Mouse (Mus musculus) forebrain, embryonic 12.5 days (tissue): ENCODE results near the gene Ltbp3. TPM values are rescaled to one million over a fixed set of nuclear protein-coding genes. Genes with fewer than 3 reads are reported as not detected.

Experiments
- ATAC-seq: fragments of 200-750 bp; cut with Nextera tagmentation; 2 replicates; pipeline ENCODE4 v1.8.0; 2017; ENCODE audit warnings: moderate TSS enrichment; ENCODE audit not compliant: low FRiP score
- H3K27ac ChIP-seq: fragments of 300-500 bp; sonication (generic); 2 replicates; pipeline ENCODE4 v1.5.1; 2016; ENCODE audit warnings: mild to moderate bottlenecking
- H3K27me3 ChIP-seq: fragments of 300-500 bp; sonication (generic); 2 replicates; pipeline ENCODE4 v1.6.1; 2016; ENCODE audit warnings: mild to moderate bottlenecking
- H3K36me3 ChIP-seq: fragments of 300-500 bp; sonication (generic); replicated peaks from 2 replicates; pipeline ENCODE4 v1.6.1; 2016; ENCODE audit warnings: mild to moderate bottlenecking
- H3K4me1 ChIP-seq: fragments of 300-500 bp; sonication (generic); 2 replicates; pipeline ENCODE4 v1.6.1; 2016
- H3K4me2 ChIP-seq: fragments of 300-500 bp; sonication (generic); 2 replicates; pipeline ENCODE4 v1.6.1; 2016; ENCODE audit warnings: mild to moderate bottlenecking, moderate library complexity
- H3K4me3 ChIP-seq: fragments of 300-500 bp; sonication (generic); replicated peaks from 2 replicates; pipeline ENCODE4 v1.5.1; 2016; ENCODE audit warnings: mild to moderate bottlenecking
- H3K9ac ChIP-seq: fragments of 300-500 bp; sonication (generic); 2 replicates; pipeline ENCODE4 v1.6.1; 2016; ENCODE audit warnings: mild to moderate bottlenecking
- H3K9me3 ChIP-seq: fragments of 300-500 bp; sonication (generic); 2 replicates; pipeline ENCODE4 v1.6.1; 2016
- WGBS: fragments of 180-500 bp; shearing (Covaris S2); methylation state at CpG from one replicate; pipeline ENCODE4 v1.1.7; 2016; 5-methylcytosine and 5-hydroxymethylcytosine counted together
- polyA plus RNA-seq: library from polyadenylated mRNA; unstranded; fragments of >200 nt; fragmentation: Nextera tagmentation; extraction: Ambion mirVana; gene quantifications from 2 replicates; pipeline ENCODE4 v1.2.1, GENCODE M21; 2016

Ltbp3 gene
- polyA plus RNA-seq, 1 experiment from 2014 or later, result 10.0 TPM

GRCm38 (mm10) chr19:5711218-5711617 lies 29.5 kb upstream of the Ltbp3 start:
- 1% methylated on average over 3 of the region's 3 CpGs for WGBS
- Histone ChIP-seq H3K27me3 (0 out of 2 replicates have a peak, but pooled peaks cover 5% of the 10 kb centered on the region), H3K9ac (no peak overlapping the region), H3K4me1 (peaks cover 12% of the 10 kb centered on the region), H3K4me3 (no peak overlapping the region), H3K9me3 (no peaks in the 10 kb centered on the region), H3K36me3 (peaks cover 71% of the 10 kb centered on the region), H3K27ac (no peak overlapping the region), H3K4me2 (no peak overlapping the region)
- no peak for ATAC-seq

GRCm38 (mm10) chr19:5711907-5712460 lies 28.7 kb upstream of the Ltbp3 start:
- Histone ChIP-seq H3K36me3 (peaks cover 73% of the 10 kb centered on the region), H3K4me2 (no peak overlapping the region), H3K9me3 (no peaks in the 10 kb centered on the region), H3K4me3 (no peak overlapping the region), H3K9ac (peak overlapping the region; percentile 17; the same call in 1 of the 2 replicates), H3K4me1 (peaks cover 20% of the 10 kb centered on the region), H3K27ac (no peak overlapping the region), H3K27me3 (0 out of 2 replicates have a peak, but pooled peaks cover 6% of the 10 kb centered on the region)
- no peak for ATAC-seq
- WGBS, result 93% methylated on average over 14 of the region's 14 CpGs

GRCm38 (mm10) chr19:5713255-5713654 lies 27.4 kb upstream of the Ltbp3 start:
- Histone ChIP-seq H3K9ac (no peak overlapping the region), H3K4me2 (no peak overlapping the region), H3K36me3 (peaks cover 70% of the 10 kb centered on the region), H3K27ac (no peak overlapping the region), H3K4me3 (no peak overlapping the region), H3K9me3 (no peaks in the 10 kb centered on the region), H3K27me3 (0 out of 2 replicates have a peak, but pooled peaks cover 6% of the 10 kb centered on the region), H3K4me1 (peaks cover 26% of the 10 kb centered on the region)
- no peak for ATAC-seq
- WGBS, result 72% methylated on average over 5 of the region's 5 CpGs

- peaks cover 69% of the 10 kb centered on the region for H3K36me3 ChIP-seq
- H3K27ac ChIP-seq, result no peak overlapping the region
- H3K9me3 ChIP-seq, result no peaks in the 10 kb centered on the region
- H3K4me1 ChIP-seq, result peaks cover 26% of the 10 kb centered on the region
- ATAC-seq, result no peak
- H3K4me2 ChIP-seq, result no peak overlapping the region
- WGBS, result 11% methylated on average over 2 of the region's 2 CpGs
- H3K4me3 ChIP-seq, result no peak overlapping the region
- H3K9ac ChIP-seq, result no peak overlapping the region
- H3K27me3 ChIP-seq, result 0 out of 2 replicates have a peak, but pooled peaks cover 6% of the 10 kb centered on the region
Measured at GRCm38 (mm10) chr19:5713730-5714129, 27.0 kb upstream of the Ltbp3 start.

GRCm38 (mm10) chr19:5715793-5716688 lies 24.7 kb upstream of the Ltbp3 start:
- peaks cover 70% of the 10 kb centered on the region for H3K36me3 ChIP-seq
- H3K9ac ChIP-seq, result peak overlapping the region; percentile 44; the same call in 1 of the 2 replicates
- H3K4me1 ChIP-seq, result peaks cover 26% of the 10 kb centered on the region
- 13% methylated on average over 43 of the region's 43 CpGs for whole genome bisulfite sequencing
- peak overlapping the region; percentile 43 for H3K4me2 ChIP-seq
- H3K9me3 ChIP-seq, result no peaks in the 10 kb centered on the region
- ATAC-seq, result peak; percentile 79
- no peak overlapping the region; the same call in 1 of the 2 replicates for H3K27ac ChIP-seq
- H3K4me3 ChIP-seq, result 0 out of 2 replicates have a peak overlapping the region, but pooled peaks have one; percentile 5
- H3K27me3 ChIP-seq, result 0 out of 2 replicates have a peak, but pooled peaks cover 6% of the 10 kb centered on the region

GRCm38 (mm10) chr19:5716955-5717354 lies 23.7 kb upstream of the Ltbp3 start:
- Histone ChIP-seq H3K4me2 (no peak overlapping the region), H3K4me3 (no peak overlapping the region), H3K36me3 (peaks cover 74% of the 10 kb centered on the region), H3K9ac (no peak overlapping the region), H3K27ac (0 out of 2 replicates have a peak overlapping the region, but pooled peaks have one; percentile 26), H3K9me3 (no peaks in the 10 kb centered on the region), H3K4me1 (peaks cover 26% of the 10 kb centered on the region), H3K27me3 (0 out of 2 replicates have a peak, but pooled peaks cover 6% of the 10 kb centered on the region)
- WGBS, result 65% methylated on average over 10 of the region's 10 CpGs
- 0 out of 2 replicates have a peak, but pooled peaks have one; percentile 22 for ATAC-seq

- Histone ChIP-seq H3K27ac (no peak overlapping the region), H3K4me2 (no peak overlapping the region), H3K27me3 (0 out of 2 replicates have a peak, but pooled peaks cover under 1% of the 10 kb centered on the region), H3K9ac (no peak overlapping the region), H3K36me3 (peaks cover 85% of the 10 kb centered on the region), H3K4me1 (peaks cover 31% of the 10 kb centered on the region), H3K9me3 (no peaks in the 10 kb centered on the region), H3K4me3 (no peak overlapping the region)
- no peak for ATAC-seq
- 91% methylated on average over 6 of the region's 6 CpGs for WGBS
Measured at GRCm38 (mm10) chr19:5721233-5721632, 19.5 kb upstream of the Ltbp3 start.

- no peak overlapping the region for H3K27ac ChIP-seq
- H3K27me3 ChIP-seq, result peaks cover 4% of the 10 kb centered on the region; the same call in 1 of the 2 replicates
- no peak for ATAC-seq
- H3K4me2 ChIP-seq, result no peak overlapping the region
- no peak overlapping the region for H3K9ac ChIP-seq
- peaks cover 34% of the 10 kb centered on the region for H3K4me1 ChIP-seq
- H3K36me3 ChIP-seq, result peaks cover 73% of the 10 kb centered on the region
- 93% methylated on average over 7 of the region's 7 CpGs for WGBS
- H3K9me3 ChIP-seq, result no peaks in the 10 kb centered on the region
- H3K4me3 ChIP-seq, result no peak overlapping the region
Measured at GRCm38 (mm10) chr19:5722848-5723425, 17.8 kb upstream of the Ltbp3 start.

- Histone ChIP-seq H3K9ac (no peak overlapping the region), H3K27ac (no peak overlapping the region; the same call in 1 of the 2 replicates), H3K4me1 (peaks cover 43% of the 10 kb centered on the region), H3K4me3 (0 out of 2 replicates have a peak overlapping the region, but pooled peaks have one; percentile 5), H3K4me2 (no peak overlapping the region), H3K36me3 (peaks cover 67% of the 10 kb centered on the region), H3K9me3 (no peaks in the 10 kb centered on the region), H3K27me3 (peaks cover 4% of the 10 kb centered on the region; the same call in 1 of the 2 replicates)
- 74% methylated on average over 4 of the region's 4 CpGs for WGBS
- ATAC-seq, result no peak
Measured at GRCm38 (mm10) chr19:5723934-5724548, 16.7 kb upstream of the Ltbp3 start.

GRCm38 (mm10) chr19:5724549-5724941 lies 16.2 kb upstream of the Ltbp3 start:
- ATAC-seq, result no peak
- H3K36me3 ChIP-seq, result peaks cover 62% of the 10 kb centered on the region
- H3K27me3 ChIP-seq, result peaks cover 4% of the 10 kb centered on the region; the same call in 1 of the 2 replicates
- peaks cover 43% of the 10 kb centered on the region for H3K4me1 ChIP-seq
- 80% methylated on average over 7 of the region's 7 CpGs for WGBS
- H3K9ac ChIP-seq, result no peak overlapping the region
- H3K9me3 ChIP-seq, result no peaks in the 10 kb centered on the region
- 0 out of 2 replicates have a peak overlapping the region, but pooled peaks have one; percentile 5 for H3K4me3 ChIP-seq
- H3K4me2 ChIP-seq, result no peak overlapping the region
- H3K27ac ChIP-seq, result no peak overlapping the region

- WGBS, result 84% methylated on average over 12 of the region's 12 CpGs
- peak overlapping the region; percentile 37; the same call in 1 of the 2 replicates for H3K4me3 ChIP-seq
- H3K4me1 ChIP-seq, result peaks cover 49% of the 10 kb centered on the region
- ATAC-seq, result no peak
- no peaks in the 10 kb centered on the region for H3K9me3 ChIP-seq
- peaks cover 56% of the 10 kb centered on the region for H3K36me3 ChIP-seq
- H3K9ac ChIP-seq, result no peak overlapping the region
- peaks cover 4% of the 10 kb centered on the region; the same call in 1 of the 2 replicates for H3K27me3 ChIP-seq
- 0 out of 2 replicates have a peak overlapping the region, but pooled peaks have one; percentile 9 for H3K27ac ChIP-seq
- H3K4me2 ChIP-seq, result peak overlapping the region; percentile 98
Measured at GRCm38 (mm10) chr19:5725029-5725707, 15.5 kb upstream of the Ltbp3 start.
